Mouse (Mus musculus): ENCODE data around the gene Vgll4.
"Not testable (repeated sequence)": the region's sequence is repeated elsewhere in the genome, so short reads cannot be mapped to it uniquely, and the experiment has no call there.

The Vgll4 gene

GRCm38 (mm10) chr6:114901321-114901824 is 68.4 kb downstream of the Vgll4 start:
- no peak for DNase-seq (ENCODE audit: extremely low read depth, insufficient read length, low spot score)

GRCm38 (mm10) chr6:114900194-114900593 is 69.6 kb downstream of the Vgll4 start:
- no peak for DNase-seq (ENCODE audit: extremely low read depth, insufficient read length, low spot score)

GRCm38 (mm10) chr6:114899652-114900051 is 70.1 kb downstream of the Vgll4 start:
- no peak for DNase-seq (ENCODE audit: extremely low read depth, insufficient read length, low spot score)

GRCm38 (mm10) chr6:114898949-114899348 is 70.8 kb downstream of the Vgll4 start:
- DNase-seq (ENCODE audit: extremely low read depth, insufficient read length, low spot score) = no peak

- no peak for DNase-seq (ENCODE audit: extremely low read depth, insufficient read length, low spot score)
Measured at GRCm38 (mm10) chr6:114896281-114896680, 73.5 kb downstream of the Vgll4 start.

- no peak for DNase-seq (ENCODE audit: extremely low read depth, insufficient read length, low spot score)
Measured at GRCm38 (mm10) chr6:114895191-114895590, 74.6 kb downstream of the Vgll4 start.

GRCm38 (mm10) chr6:114894548-114895106 is 75.2 kb downstream of the Vgll4 start:
- DNase-seq (ENCODE audit: extremely low read depth, insufficient read length, low spot score) = no peak

GRCm38 (mm10) chr6:114893427-114894209 is 76.2 kb downstream of the Vgll4 start:
- peak; percentile 89 for DNase-seq (ENCODE audit: extremely low read depth, insufficient read length, low spot score)

- DNase-seq (ENCODE audit: extremely low read depth, insufficient read length, low spot score) = peak; percentile 61
Measured at GRCm38 (mm10) chr6:114892363-114892762, 77.4 kb downstream of the Vgll4 start.

- no peak for DNase-seq (ENCODE audit: extremely low read depth, insufficient read length, low spot score)
Measured at GRCm38 (mm10) chr6:114891771-114892170, 78.0 kb downstream of the Vgll4 start.

- DNase-seq (ENCODE audit: extremely low read depth, insufficient read length, low spot score) = no peak
Measured at GRCm38 (mm10) chr6:114891272-114891671, 78.5 kb downstream of the Vgll4 start.

- DNase-seq (ENCODE audit: extremely low read depth, insufficient read length, low spot score) = peak; percentile 88
Measured at GRCm38 (mm10) chr6:114890411-114891115, 79.2 kb downstream of the Vgll4 start.

GRCm38 (mm10) chr6:114889971-114890370 is 79.8 kb downstream of the Vgll4 start:
- not testable (repeated sequence) for DNase-seq (ENCODE audit: extremely low read depth, insufficient read length, low spot score)

GRCm38 (mm10) chr6:114888922-114889321 is 80.9 kb downstream of the Vgll4 start:
- DNase-seq (ENCODE audit: extremely low read depth, insufficient read length, low spot score) = peak; percentile 97

GRCm38 (mm10) chr6:114886504-114887361 is 83.1 kb downstream of the Vgll4 start:
- DNase-seq (ENCODE audit: extremely low read depth, insufficient read length, low spot score) = no peak

GRCm38 (mm10) chr6:114886012-114886411 is 83.8 kb downstream of the Vgll4 start:
- no peak for DNase-seq (ENCODE audit: extremely low read depth, insufficient read length, low spot score)

GRCm38 (mm10) chr6:114885129-114885528 is 84.7 kb downstream of the Vgll4 start:
- DNase-seq (ENCODE audit: extremely low read depth, insufficient read length, low spot score) = no peak

GRCm38 (mm10) chr6:114883261-114883740 is 86.5 kb downstream of the Vgll4 start:
- peak; percentile 78 for DNase-seq (ENCODE audit: extremely low read depth, insufficient read length, low spot score)

GRCm38 (mm10) chr6:114882675-114883074 is 87.1 kb downstream of the Vgll4 start:
- DNase-seq (ENCODE audit: extremely low read depth, insufficient read length, low spot score) = no peak

GRCm38 (mm10) chr6:114882212-114882611 is 87.6 kb downstream of the Vgll4 start:
- no peak for DNase-seq (ENCODE audit: extremely low read depth, insufficient read length, low spot score)
